Mouse (Mus musculus): ENCODE measurements at regions not wholly inside any gene's neighbourhood (a gene's known extent, or its start where the extent isn't known, plus 50 kb on each side); places are given as distances from the start of the nearest gene placed in this dataset.

DNA sequence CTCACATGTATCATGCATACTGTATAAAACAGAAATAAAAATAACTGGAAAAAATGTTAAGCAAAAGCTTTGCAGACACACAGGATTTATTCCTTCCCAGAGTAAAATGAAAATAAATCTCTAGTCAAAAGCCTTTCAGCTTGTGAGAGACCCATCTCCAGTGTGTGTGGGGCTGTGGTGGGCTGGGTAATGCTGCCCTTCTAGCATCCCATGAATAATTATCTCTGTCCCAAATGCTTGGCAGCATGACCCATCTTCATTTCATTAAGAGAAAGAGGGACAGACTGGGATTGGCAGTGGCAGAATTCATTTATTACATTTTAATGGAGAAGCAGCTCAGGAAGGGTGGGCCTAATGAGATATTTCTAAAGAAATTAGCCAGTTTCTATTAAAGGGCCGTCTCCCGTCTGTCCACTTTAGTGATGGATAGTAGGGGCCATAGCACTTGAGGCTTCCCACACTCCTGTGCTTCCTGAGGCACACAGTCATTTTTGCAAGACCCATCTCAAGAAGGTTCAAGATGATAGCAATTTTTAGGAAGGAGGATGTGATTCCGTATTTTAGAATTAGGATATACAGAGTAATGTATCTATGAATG lies 930.8 kb upstream of the Sel1l start:
- Histone ChIP-seq H3K36me3 (ENCODE audit: insufficient read depth, low read length) (no peaks in the 10 kb centered on the region), H3K9me3 (replicated peaks; ENCODE audit: low read length) (no peaks in the 10 kb centered on the region), H3K9ac (ENCODE audit: low read depth, low read length) (no peak overlapping the region), H3K4me2 (ENCODE audit: low read length) (no peak overlapping the region), H3K27me3 (ENCODE audit: insufficient read depth, low read length) (no peaks in the 10 kb centered on the region), H3K4me3 (replicated peaks; ENCODE audit: low read depth, low read length) (no peak overlapping the region), H3K4me1 (replicated peaks; ENCODE audit: insufficient read depth, low read length) (no peaks in the 10 kb centered on the region), H3K27ac (no peak overlapping the region)
- ATAC-seq (replicated peaks; ENCODE audit: low FRiP score, low read depth) = no peak
- no peak for TF ChIP-seq CTCF (IDR thresholded peaks at IDR 0.05; ENCODE audit: low read depth)
- 84% methylated on average over 3 of the region's 3 CpGs for WGBS
- no peak for DNase-seq (ENCODE audit: low spot score)

DNA sequence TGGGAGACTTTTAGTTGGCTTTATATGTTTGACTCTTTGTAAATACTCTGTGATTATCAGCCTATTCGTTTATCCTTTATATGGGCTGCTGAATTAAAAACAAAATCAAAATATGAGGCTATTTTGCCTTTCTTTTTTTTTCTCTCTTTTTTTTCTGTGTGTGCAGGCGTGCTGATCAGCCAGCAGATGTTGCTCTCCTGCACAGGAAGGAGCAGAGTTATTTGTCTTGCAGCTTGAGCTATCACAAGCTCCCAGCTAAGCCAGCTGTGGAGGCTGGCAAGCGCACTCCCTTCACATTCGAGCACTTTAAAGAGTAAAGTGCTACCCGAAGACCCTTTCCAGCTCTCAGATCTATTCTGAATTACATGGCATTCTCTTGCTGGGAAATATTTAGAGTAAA lies 926.7 kb upstream of the Sel1l start:
- DNase-seq (ENCODE audit: low spot score) = peak; percentile 8
- no peak overlapping the region for H3K4me2 ChIP-seq (ENCODE audit: low read length)
- no peak overlapping the region for H3K27ac ChIP-seq
- H3K4me1 ChIP-seq (replicated peaks; ENCODE audit: insufficient read depth, low read length) = no peaks in the 10 kb centered on the region
- TF ChIP-seq CTCF (IDR thresholded peaks at IDR 0.05; ENCODE audit: low read depth) = peak; percentile 30; the same call in 1 of the 2 replicates
- no peak overlapping the region for H3K9ac ChIP-seq (ENCODE audit: low read depth, low read length)
- ATAC-seq (replicated peaks; ENCODE audit: low FRiP score, low read depth) = no peak
- H3K4me3 ChIP-seq (replicated peaks; ENCODE audit: low read depth, low read length) = no peak overlapping the region
- H3K36me3 ChIP-seq (ENCODE audit: insufficient read depth, low read length) = no peaks in the 10 kb centered on the region
- no peaks in the 10 kb centered on the region for H3K27me3 ChIP-seq (ENCODE audit: insufficient read depth, low read length)
- 50% methylated on average over 5 of the region's 5 CpGs for WGBS
- no peaks in the 10 kb centered on the region for H3K9me3 ChIP-seq (replicated peaks; ENCODE audit: low read length)

DNA sequence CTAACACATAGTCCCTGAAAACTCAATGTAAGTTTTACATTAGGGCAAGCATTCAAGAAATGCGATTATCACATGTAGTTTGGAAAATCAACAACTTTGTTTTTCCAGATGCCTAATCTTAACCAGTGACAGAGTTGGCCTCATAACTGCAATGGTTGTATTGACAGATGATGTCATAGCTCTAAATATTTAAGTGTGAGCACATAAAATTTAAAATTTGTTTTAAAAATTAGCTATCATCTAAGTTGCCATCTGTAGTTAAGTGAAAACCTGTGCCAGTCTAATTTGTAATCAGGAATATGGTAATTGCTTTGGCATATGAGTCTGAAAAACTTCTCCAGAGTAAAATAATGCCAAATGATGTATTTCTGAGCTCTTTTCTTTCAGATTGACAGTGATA lies 899.6 kb upstream of the Sel1l start:
- Histone ChIP-seq H3K36me3 (ENCODE audit: insufficient read depth, low read length) (no peaks in the 10 kb centered on the region), H3K27me3 (ENCODE audit: insufficient read depth, low read length) (no peaks in the 10 kb centered on the region), H3K4me3 (replicated peaks; ENCODE audit: low read depth, low read length) (no peak overlapping the region), H3K9me3 (replicated peaks; ENCODE audit: low read length) (no peaks in the 10 kb centered on the region), H3K4me1 (replicated peaks; ENCODE audit: insufficient read depth, low read length) (no peaks in the 10 kb centered on the region), H3K9ac (ENCODE audit: low read depth, low read length) (no peak overlapping the region), H3K4me2 (ENCODE audit: low read length) (no peak overlapping the region), H3K27ac (no peak overlapping the region)
- TF ChIP-seq CTCF (IDR thresholded peaks at IDR 0.05; ENCODE audit: low read depth) = no peak
- WGBS = 90% methylated on average over 1 of the region's 1 CpGs
- no peak for DNase-seq (ENCODE audit: low spot score)
- no peak for ATAC-seq (replicated peaks; ENCODE audit: low FRiP score, low read depth)

DNA sequence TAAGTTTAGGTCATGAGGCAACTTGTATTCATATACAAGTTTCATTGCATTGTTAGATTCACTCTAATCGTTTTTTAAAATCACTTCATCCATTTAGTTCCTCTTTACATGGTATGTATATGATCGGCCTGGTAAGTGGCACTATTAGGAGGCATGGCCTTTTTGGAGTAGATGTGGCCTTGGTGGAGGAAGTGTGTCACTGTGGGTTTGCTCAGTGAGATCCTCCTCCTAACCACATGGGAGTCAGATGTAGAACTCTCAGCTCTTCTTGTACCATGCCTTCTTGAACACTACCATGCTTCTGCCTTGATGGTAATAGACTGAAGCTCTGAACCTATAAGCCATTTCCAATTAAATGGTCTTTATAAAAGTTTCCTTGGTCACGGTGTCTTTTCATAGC lies 891.9 kb upstream of the Sel1l start:
- TF ChIP-seq CTCF (IDR thresholded peaks at IDR 0.05; ENCODE audit: low read depth) = no peak
- no peak overlapping the region for H3K4me2 ChIP-seq (ENCODE audit: low read length)
- WGBS = 81% methylated on average over 3 of the region's 3 CpGs
- no peak for ATAC-seq (replicated peaks; ENCODE audit: low FRiP score, low read depth)
- H3K4me1 ChIP-seq (replicated peaks; ENCODE audit: insufficient read depth, low read length) = no peaks in the 10 kb centered on the region
- no peak overlapping the region for H3K4me3 ChIP-seq (replicated peaks; ENCODE audit: low read depth, low read length)
- H3K9me3 ChIP-seq (replicated peaks; ENCODE audit: low read length) = no peaks in the 10 kb centered on the region
- no peak for DNase-seq (ENCODE audit: low spot score)
- H3K27ac ChIP-seq = no peak overlapping the region
- H3K36me3 ChIP-seq (ENCODE audit: insufficient read depth, low read length) = no peaks in the 10 kb centered on the region
- H3K27me3 ChIP-seq (ENCODE audit: insufficient read depth, low read length) = no peaks in the 10 kb centered on the region
- no peak overlapping the region for H3K9ac ChIP-seq (ENCODE audit: low read depth, low read length)

DNA sequence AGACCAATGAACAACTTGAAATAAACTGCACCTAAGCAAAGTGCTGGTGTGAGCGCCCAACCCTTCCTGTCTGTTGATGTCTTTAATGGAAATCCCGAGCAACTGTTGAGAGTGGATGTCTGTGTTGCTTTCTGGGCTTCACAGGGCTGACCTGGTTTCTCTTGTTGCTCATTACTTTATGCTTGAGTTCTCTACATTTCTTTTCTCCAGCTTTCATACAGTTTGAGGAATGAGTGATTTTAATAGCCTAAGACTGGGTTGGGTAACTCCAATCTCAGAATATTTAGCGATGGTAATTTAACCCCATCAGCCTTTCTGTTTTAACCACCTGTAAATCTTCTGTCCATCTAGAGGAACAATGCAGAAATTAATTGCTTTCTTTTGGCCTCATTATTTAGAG lies 890.2 kb upstream of the Sel1l start:
- no peak overlapping the region for H3K4me3 ChIP-seq (replicated peaks; ENCODE audit: low read depth, low read length)
- H3K4me2 ChIP-seq (ENCODE audit: low read length) = no peak overlapping the region
- no peak overlapping the region for H3K27ac ChIP-seq
- H3K36me3 ChIP-seq (ENCODE audit: insufficient read depth, low read length) = no peaks in the 10 kb centered on the region
- H3K4me1 ChIP-seq (replicated peaks; ENCODE audit: insufficient read depth, low read length) = no peaks in the 10 kb centered on the region
- no peaks in the 10 kb centered on the region for H3K9me3 ChIP-seq (replicated peaks; ENCODE audit: low read length)
- WGBS = 58% methylated on average over 3 of the region's 3 CpGs
- DNase-seq (ENCODE audit: low spot score) (no peak), ATAC-seq (replicated peaks; ENCODE audit: low FRiP score, low read depth) (no peak)
- TF ChIP-seq CTCF (IDR thresholded peaks at IDR 0.05; ENCODE audit: low read depth) = no peak
- H3K27me3 ChIP-seq (ENCODE audit: insufficient read depth, low read length) = no peaks in the 10 kb centered on the region
- H3K9ac ChIP-seq (ENCODE audit: low read depth, low read length) = no peak overlapping the region

DNA sequence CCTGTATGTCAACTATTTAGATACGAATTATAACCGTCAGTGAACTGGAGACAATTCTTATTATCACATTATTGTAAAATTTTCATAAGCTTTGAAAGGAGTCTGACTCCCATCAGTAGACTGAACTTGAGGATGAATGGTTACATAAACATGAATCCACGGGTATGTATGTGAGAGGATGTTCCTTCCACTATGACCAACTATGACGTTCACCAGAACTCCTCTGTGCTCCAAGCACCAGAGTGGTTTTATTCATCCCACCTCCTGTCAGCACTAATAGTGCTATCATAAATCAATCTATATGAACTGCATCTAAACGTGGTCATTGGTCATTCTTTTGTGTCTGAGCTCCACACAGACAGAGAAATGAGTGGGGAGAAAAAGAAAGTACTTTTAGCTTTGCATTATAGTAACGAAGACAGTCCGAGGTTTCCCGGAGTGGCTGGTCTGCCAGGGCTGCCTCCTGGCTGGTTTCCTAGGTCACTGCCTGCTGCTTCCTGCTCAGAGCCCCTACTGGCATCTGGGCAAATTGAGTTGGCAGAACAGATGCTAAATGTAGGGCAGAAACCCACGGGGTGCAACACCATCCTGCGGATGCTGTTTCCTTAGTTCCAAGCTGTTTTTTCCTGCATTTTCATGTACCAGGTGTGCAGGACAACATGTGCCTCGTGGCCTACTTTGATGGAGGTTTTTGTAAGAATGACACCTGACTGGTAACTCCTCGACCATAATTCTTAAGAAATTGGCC lies 888.8 kb upstream of the Sel1l start:
- ATAC-seq (replicated peaks; ENCODE audit: low FRiP score, low read depth) (no peak), DNase-seq (ENCODE audit: low spot score) (no peak)
- Histone ChIP-seq H3K27me3 (ENCODE audit: insufficient read depth, low read length) (no peaks in the 10 kb centered on the region), H3K4me1 (replicated peaks; ENCODE audit: insufficient read depth, low read length) (no peaks in the 10 kb centered on the region), H3K9me3 (replicated peaks; ENCODE audit: low read length) (no peaks in the 10 kb centered on the region), H3K36me3 (ENCODE audit: insufficient read depth, low read length) (no peaks in the 10 kb centered on the region), H3K4me2 (ENCODE audit: low read length) (no peak overlapping the region), H3K9ac (ENCODE audit: low read depth, low read length) (no peak overlapping the region), H3K4me3 (replicated peaks; ENCODE audit: low read depth, low read length) (no peak overlapping the region), H3K27ac (no peak overlapping the region)
- TF ChIP-seq CTCF (IDR thresholded peaks at IDR 0.05; ENCODE audit: low read depth) = no peak
- 71% methylated on average over 12 of the region's 12 CpGs for WGBS

All from kidney, postnatal 0 days (tissue).